Mouse (Mus musculus) spleen, adult 2 months (tissue): ENCODE measurements around the gene Fam129b. TPM values are rescaled to one million over a fixed set of nuclear protein-coding genes. Genes with fewer than 3 reads are reported as not detected.
"Not testable (repeated sequence)": the region's sequence is repeated elsewhere in the genome, so short reads cannot be mapped to it uniquely, and the experiment has no call there.

Experiments
- DNase-seq, 2 experiments: peaks; one replicate each; pipeline versions ENCODE4 v3.0.0 to v3.0.0-alpha.2; 2012 to 2021; ENCODE audit warnings: low spot score in 2 of 2, low read depth in 1 of 2
- H3K27ac ChIP-seq: fragments of 200-500 bp; 2 replicates; pipeline ENCODE4 v1.5.1; 2012; ENCODE audit warnings: low read length, inconsistent platforms; ENCODE audit not compliant: insufficient read depth
- H3K27me3 ChIP-seq: fragments of 200-500 bp; 2 replicates; pipeline ENCODE4 v1.6.1; 2012; ENCODE audit warnings: mild to moderate bottlenecking, moderate library complexity, low read length, inconsistent platforms; ENCODE audit not compliant: control insufficient read depth, insufficient read depth
- H3K36me3 ChIP-seq: fragments of 200-500 bp; 2 replicates; pipeline ENCODE4 v1.6.1; 2012; ENCODE audit warnings: mild to moderate bottlenecking, low read length, inconsistent platforms; ENCODE audit not compliant: control insufficient read depth, insufficient read depth
- H3K4me1 ChIP-seq: fragments of 200-500 bp; 2 replicates; pipeline ENCODE4 v1.6.1; 2011; ENCODE audit warnings: inconsistent platforms; ENCODE audit not compliant: control insufficient read depth, insufficient read depth, insufficient read length
- H3K4me3 ChIP-seq: fragments of 200-500 bp; 2 replicates; pipeline ENCODE4 v1.5.1; 2011; ENCODE audit warnings: mild to moderate bottlenecking, inconsistent platforms; ENCODE audit not compliant: insufficient read depth, insufficient read length; ENCODE audit errors: extremely low read depth
- CTCF ChIP-seq: fragments of 200-500 bp; IDR thresholded peaks from 2 replicates; pipeline ENCODE4 v1.5.1; 2011; ENCODE audit warnings: mild to moderate bottlenecking, inconsistent platforms; ENCODE audit not compliant: insufficient read depth, insufficient read length, insufficient replicate concordance; ENCODE audit errors: extremely low read depth
- POLR2A ChIP-seq: fragments of 200-500 bp; IDR thresholded peaks from 2 replicates; pipeline ENCODE4 v1.6.1; 2011; ENCODE audit warnings: low read depth, low read length, inconsistent platforms
- WGBS: fragments of 180-500 bp; shearing (Covaris S2); methylation state at CpG from one replicate; pipeline ENCODE4 v1.1.7; 2018; 5-methylcytosine and 5-hydroxymethylcytosine counted together
- polyA plus RNA-seq: library from polyadenylated mRNA; depleted of rRNA; stranded (reverse); fragments of >200 nt; gene quantifications from 2 replicates; pipeline ENCODE4 v1.2.3, GENCODE M21; 2012

Gene Fam129b
- polyA plus RNA-seq, 1 experiment: 11.0 TPM

DNA sequence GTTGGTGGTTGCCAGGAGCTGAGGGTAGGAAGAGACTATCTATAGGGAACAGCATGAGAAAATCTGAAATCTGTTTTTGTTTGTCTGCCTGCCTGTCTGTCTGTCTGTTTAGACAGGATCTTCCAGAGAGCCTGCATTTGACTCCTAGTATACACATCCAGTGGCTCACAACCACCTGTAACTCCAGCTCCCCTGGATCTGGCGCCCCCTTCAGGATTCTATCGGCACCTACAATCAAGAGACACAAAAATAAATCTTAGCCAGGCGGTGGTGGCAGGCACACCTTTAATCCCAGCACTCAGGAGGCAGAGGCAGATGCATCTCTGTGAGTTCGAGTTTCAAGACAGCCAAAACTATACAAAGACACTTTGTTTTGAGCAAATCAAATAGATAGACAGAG is 33.4 kb upstream of the Fam129b start:
- WGBS: 41% methylated on average over 4 of the region's 4 CpGs
- TF ChIP-seq CTCF: peak; percentile 21; the same call in 1 of the 2 replicates
- TF ChIP-seq POLR2A: no peak
- H3K27ac ChIP-seq: no peak overlapping the region
- no peaks in the 10 kb centered on the region for H3K27me3 ChIP-seq
- no peak for DNase-seq
- H3K4me1 ChIP-seq: no peaks in the 10 kb centered on the region; the same call in 1 of the 2 replicates
- H3K36me3 ChIP-seq: no peaks in the 10 kb centered on the region
- H3K4me3 ChIP-seq: no peak overlapping the region

DNA sequence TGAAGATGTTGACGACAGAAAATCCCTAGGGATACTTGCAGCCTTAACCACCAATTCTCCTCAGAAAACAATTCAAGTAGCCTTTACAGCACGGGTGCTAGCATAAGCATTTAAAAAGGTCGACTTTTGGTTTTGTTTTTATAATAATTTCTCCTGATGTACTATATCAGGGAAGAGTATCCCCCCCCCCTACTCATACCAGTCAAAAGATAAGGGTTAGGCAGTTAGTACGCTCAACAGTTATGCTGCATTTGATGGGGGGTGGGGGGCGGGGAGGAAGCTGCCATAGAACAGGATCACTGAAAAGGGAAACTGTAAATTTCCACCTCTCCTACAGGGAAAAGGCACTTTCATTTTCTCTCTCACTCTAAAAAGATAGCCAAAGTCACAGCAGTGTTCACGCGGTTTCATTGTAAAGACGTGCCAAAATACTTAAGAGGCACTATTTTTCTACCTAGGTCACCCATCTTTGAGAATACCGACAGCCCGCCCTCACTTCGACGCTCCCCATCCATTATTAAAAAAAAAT is 30.3 kb upstream of the Fam129b start:
- Histone ChIP-seq H3K27ac (no peak overlapping the region), H3K4me1 (no peaks in the 10 kb centered on the region; the same call in 1 of the 2 replicates), H3K4me3 (peak overlapping the region; percentile 67), H3K27me3 (no peaks in the 10 kb centered on the region), H3K36me3 (no peaks in the 10 kb centered on the region)
- no peak for TF ChIP-seq POLR2A
- no peak for TF ChIP-seq CTCF
- no peak for DNase-seq
- WGBS: 13% methylated on average over 12 of the region's 12 CpGs

DNA sequence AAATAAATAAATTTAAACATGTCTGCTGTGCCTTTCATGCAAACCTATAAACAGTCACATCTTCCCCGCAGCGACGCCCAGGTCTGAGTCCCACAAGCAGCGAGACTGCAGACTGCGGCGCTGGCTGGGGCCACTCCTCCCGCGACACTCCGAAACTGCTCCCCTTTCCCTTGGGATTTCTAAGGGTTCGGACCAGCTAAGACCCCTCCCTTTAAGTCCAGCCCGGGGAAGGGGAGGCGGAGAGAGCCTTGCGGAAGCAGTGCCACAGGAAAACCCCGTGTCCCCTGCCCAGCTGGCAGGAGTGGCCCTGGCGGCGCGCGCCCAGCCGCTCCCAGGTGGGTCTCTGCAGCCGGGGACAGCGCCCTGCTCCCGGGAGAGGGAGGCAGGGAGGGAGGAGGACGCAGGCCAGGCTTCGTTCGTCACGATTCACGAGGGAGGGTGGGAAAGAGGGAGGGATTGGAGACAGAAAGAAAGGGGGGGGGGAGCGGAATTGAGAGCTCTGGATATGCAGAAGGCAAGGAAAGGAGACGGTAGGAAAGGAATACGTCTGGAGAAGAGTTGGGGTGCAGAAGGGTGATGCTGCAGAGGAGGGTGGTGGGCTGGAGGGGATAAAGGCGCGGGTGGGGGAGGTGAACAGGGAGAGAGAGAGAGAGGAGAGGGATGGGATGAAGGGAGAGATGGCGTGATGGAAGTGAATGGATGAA is 29.7 kb upstream of the Fam129b start:
- DNase-seq: peak in 1 of 2 experiments; percentile 17
- Histone ChIP-seq H3K4me3 (peak overlapping the region; percentile 67), H3K4me1 (no peaks in the 10 kb centered on the region; the same call in 1 of the 2 replicates), H3K27me3 (no peaks in the 10 kb centered on the region), H3K36me3 (no peaks in the 10 kb centered on the region), H3K27ac (peak overlapping the region; percentile 37; the same call in 1 of the 2 replicates)
- TF ChIP-seq CTCF: no peak
- WGBS: 1% methylated on average over 33 of the region's 33 CpGs

DNA sequence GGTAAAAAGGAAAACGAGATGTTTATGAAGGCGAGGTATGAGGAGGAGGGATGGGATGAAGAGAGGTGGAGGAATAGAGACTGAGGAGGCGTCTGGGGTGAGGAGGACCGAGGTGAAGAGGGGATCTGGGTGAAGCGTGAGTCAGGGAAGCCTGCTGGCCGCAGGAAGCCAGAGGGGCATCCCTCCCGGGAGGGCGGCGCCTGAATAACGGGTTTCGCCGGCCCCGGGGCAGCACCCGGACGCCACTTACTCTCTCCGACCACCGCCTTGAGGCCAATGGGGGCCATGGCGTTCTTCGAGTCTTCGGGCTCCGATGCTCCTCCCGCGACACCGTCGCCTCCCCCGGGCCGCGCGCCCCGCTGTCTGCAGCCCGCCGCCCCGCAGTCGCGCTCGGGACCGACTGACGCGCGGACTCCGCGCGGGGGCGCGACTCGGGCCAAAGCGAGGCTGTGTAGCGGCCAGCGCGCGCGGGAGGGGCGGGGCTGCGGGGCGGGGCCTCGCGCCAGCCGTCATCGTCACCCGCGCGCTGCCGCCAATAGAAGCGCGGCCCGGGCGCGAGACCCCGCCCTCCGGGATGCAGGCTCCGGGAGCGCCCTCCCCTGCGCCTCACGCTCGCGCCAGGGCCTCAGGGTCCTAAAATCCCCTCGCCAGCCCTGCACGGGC is 29.0 kb upstream of the Fam129b start, which contains the start of gene Stxbp1:
Gene Stxbp1 (minus strand): TSS at position 441 of the 663 bp plus-strand sequence.
- DNase-seq: peak; percentile 63 to 88
- WGBS: under 1% methylated on average over 73 of the region's 78 CpGs
- Histone ChIP-seq H3K36me3 (no peaks in the 10 kb centered on the region), H3K27ac (peak within 1 kb of the TSS; percentile 37; the same call in 1 of the 2 replicates), H3K4me1 (no peaks in the 10 kb centered on the region; the same call in 1 of the 2 replicates), H3K27me3 (no peaks in the 10 kb centered on the region), H3K4me3 (peak within 1 kb of the TSS; percentile 67)
- TF ChIP-seq CTCF (no peak), POLR2A (no peak)

DNA sequence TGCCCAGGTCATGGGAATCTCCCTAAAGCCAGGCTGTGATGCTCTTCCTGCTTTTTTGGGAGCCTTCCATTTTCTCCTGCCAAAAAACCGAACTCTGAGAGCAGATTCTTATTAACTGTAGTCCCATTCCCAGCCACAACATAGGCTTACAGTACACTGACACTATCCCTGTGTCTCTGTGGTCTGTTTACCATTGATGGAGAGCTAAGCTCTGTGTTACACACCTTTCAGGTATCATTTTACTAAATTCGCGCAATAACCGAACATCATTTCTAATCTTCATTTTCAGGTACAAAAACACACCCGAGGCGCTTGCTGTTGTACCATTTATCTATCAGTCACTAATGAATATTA is 28.5 kb upstream of the Fam129b start:
- H3K4me3 ChIP-seq: peak overlapping the region; percentile 37; the same call in 1 of the 2 replicates
- TF ChIP-seq CTCF: no peak
- TF ChIP-seq POLR2A: no peak
- no peaks in the 10 kb centered on the region for H3K27me3 ChIP-seq
- no peak overlapping the region for H3K27ac ChIP-seq
- 54% methylated on average over 6 of the region's 6 CpGs for WGBS
- H3K36me3 ChIP-seq: no peaks in the 10 kb centered on the region
- H3K4me1 ChIP-seq: no peaks in the 10 kb centered on the region; the same call in 1 of the 2 replicates
- no peak for DNase-seq

DNA sequence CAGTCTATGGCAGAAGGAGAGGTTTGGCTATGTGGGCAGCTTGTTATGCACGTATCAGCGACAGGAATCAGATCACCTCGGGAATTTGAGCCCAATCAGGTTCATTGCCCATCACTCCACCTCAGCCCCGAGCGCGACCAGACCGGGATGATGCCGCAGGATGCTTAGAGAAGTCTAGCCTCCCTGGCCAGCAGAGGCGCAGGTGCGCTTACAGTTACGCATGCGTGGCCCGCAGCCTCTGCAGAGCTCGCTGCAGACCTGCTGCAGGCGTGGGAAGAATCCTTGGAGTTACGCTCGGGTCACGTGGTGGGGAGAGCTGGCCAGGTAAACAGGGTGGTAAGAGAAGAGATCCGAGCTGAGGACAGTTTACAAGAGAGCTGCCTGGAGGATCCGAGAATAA is 23.8 kb upstream of the Fam129b start:
- Histone ChIP-seq H3K36me3 (no peaks in the 10 kb centered on the region), H3K4me1 (no peaks in the 10 kb centered on the region; the same call in 1 of the 2 replicates), H3K4me3 (no peak overlapping the region), H3K27me3 (no peaks in the 10 kb centered on the region), H3K27ac (no peak overlapping the region)
- 11% methylated on average over 20 of the region's 20 CpGs for WGBS
- no peak for DNase-seq
- TF ChIP-seq POLR2A (no peak), CTCF (0 out of 2 replicates have a peak, but pooled peaks have one; percentile 7)

DNA sequence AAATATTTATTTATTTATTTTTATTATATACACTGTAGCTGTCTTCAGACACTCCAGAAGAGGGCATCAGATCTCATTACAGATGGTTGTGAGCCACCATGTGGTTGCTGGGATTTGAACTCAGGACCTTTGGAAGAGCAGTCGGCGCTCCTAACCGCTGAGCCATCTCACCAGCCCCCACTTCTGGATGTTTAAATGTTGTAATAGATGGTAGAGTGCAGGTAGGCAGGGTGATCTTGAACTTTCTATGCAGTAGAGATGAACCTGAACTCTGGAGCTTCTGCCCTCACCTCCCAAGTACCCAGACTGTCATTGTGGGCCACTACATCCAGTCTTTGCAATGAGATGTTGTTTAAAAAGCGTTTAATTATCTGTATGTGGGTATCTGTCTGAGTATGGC is 22.2 kb upstream of the Fam129b start:
- H3K27ac ChIP-seq, H3K4me3 ChIP-seq, H3K27me3 ChIP-seq, H3K36me3 ChIP-seq, H3K4me1 ChIP-seq, DNase-seq: not testable (repeated sequence)
- WGBS: 64% methylated on average over 4 of the region's 4 CpGs
